Mouse (Mus musculus) urinary bladder, postnatal 25 days (tissue): ENCODE results near the gene Nup85.

Experiments
- DNase-seq: peaks from one replicate; pipeline ENCODE4 v3.0.0; 2022; ENCODE audit warnings: low spot score

Gene Nup85

GRCm38 (mm10) chr11:115632862-115633261 is 68.6 kb downstream of the Nup85 start:
- no peak for DNase-seq
